Mouse (Mus musculus): ENCODE measurements around the gene Cnn2. TPM values are rescaled to one million over a fixed set of nuclear protein-coding genes. Genes with fewer than 3 reads are reported as not detected.

Cnn2 gene
- polyA plus RNA-seq, 1 experiment from 2014 or later = 216 TPM

- Histone ChIP-seq H3K4me3 (replicated peaks) (peak overlapping the region; percentile 76), H3K4me1 (replicated peaks) (peaks cover 44% of the 10 kb centered on the region), H3K4me2 (peak overlapping the region; percentile 94), H3K36me3 (peaks cover 19% of the 10 kb centered on the region), H3K9ac (replicated peaks) (peak overlapping the region; percentile 86), H3K9me3 (no peaks in the 10 kb centered on the region), H3K27ac (peak overlapping the region; percentile 93), H3K27me3 (0 out of 2 replicates have a peak, but pooled peaks cover 3% of the 10 kb centered on the region)
- no peak for ATAC-seq (ENCODE audit: insufficient number of reproducible peaks, insufficient read depth, low FRiP score, low TSS enrichment, low read depth)
- 1% methylated on average over 21 of the region's 21 CpGs for WGBS
Measured at GRCm38 (mm10) chr10:79983670-79984069, 4.7 kb upstream of the Cnn2 start.

DNA sequence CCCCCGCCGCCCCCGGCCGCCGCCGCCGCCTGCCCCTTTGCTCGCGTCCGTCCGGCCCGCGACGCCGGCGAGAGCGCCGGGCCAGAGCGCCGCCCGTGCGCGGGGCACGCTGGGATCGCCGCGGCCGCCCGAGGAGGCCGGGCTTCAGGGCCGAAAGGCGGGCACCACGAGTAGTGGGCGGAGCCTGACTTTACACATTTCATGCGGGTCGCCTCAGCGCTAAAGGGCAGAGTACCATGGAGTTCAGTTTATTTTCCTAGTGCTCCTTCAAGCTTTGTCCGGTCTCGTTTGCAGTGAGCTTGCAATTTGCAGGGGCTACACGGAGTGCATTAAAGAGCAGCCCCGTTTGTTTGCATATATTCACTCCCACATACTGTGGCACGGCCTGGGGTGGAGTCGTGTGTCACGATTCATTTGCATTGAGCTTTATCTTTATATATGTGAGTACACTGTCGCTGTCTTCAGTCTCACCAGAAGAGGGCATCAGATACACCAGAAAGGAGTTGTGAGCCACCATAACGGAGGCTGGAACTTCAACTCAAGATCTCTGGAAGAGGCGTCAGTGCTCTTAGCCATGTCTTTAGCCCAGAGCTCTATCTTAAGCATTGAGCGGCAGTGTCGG, 4.1 kb upstream of the Cnn2 start, which contains the start of gene Tmem259:
Tmem259 (minus strand) TSS at position 136 of the 622 bp plus-strand sequence.
- Histone ChIP-seq H3K27ac (peak within 1 kb of the TSS; percentile 93), H3K4me1 (replicated peaks) (peaks cover 50% of the 10 kb centered on the region), H3K4me2 (peak within 1 kb of the TSS; percentile 94), H3K36me3 (peaks cover 13% of the 10 kb centered on the region), H3K4me3 (replicated peaks) (peak within 1 kb of the TSS; percentile 76), H3K9me3 (no peaks in the 10 kb centered on the region), H3K9ac (replicated peaks) (peak within 1 kb of the TSS; percentile 86), H3K27me3 (0 out of 2 replicates have a peak, but pooled peaks cover 3% of the 10 kb centered on the region)
- peak; percentile 79 for ATAC-seq (ENCODE audit: insufficient number of reproducible peaks, insufficient read depth, low FRiP score, low TSS enrichment, low read depth)
- under 1% methylated on average over 49 of the region's 49 CpGs for WGBS

- under 1% methylated on average over 22 of the region's 22 CpGs for WGBS
- Histone ChIP-seq H3K9me3 (no peaks in the 10 kb centered on the region), H3K27me3 (0 out of 2 replicates have a peak, but pooled peaks cover 3% of the 10 kb centered on the region), H3K36me3 (peaks cover 8% of the 10 kb centered on the region; the same call in 1 of the 2 replicates), H3K4me3 (replicated peaks) (peak overlapping the region; percentile 76), H3K4me1 (replicated peaks) (peaks cover 56% of the 10 kb centered on the region), H3K9ac (replicated peaks) (peak overlapping the region; percentile 86), H3K27ac (peak overlapping the region; percentile 93), H3K4me2 (peak overlapping the region; percentile 94)
- peak; percentile 92 for ATAC-seq (ENCODE audit: insufficient number of reproducible peaks, insufficient read depth, low FRiP score, low TSS enrichment, low read depth)
Measured at GRCm38 (mm10) chr10:79984871-79985270, 3.5 kb upstream of the Cnn2 start.

DNA sequence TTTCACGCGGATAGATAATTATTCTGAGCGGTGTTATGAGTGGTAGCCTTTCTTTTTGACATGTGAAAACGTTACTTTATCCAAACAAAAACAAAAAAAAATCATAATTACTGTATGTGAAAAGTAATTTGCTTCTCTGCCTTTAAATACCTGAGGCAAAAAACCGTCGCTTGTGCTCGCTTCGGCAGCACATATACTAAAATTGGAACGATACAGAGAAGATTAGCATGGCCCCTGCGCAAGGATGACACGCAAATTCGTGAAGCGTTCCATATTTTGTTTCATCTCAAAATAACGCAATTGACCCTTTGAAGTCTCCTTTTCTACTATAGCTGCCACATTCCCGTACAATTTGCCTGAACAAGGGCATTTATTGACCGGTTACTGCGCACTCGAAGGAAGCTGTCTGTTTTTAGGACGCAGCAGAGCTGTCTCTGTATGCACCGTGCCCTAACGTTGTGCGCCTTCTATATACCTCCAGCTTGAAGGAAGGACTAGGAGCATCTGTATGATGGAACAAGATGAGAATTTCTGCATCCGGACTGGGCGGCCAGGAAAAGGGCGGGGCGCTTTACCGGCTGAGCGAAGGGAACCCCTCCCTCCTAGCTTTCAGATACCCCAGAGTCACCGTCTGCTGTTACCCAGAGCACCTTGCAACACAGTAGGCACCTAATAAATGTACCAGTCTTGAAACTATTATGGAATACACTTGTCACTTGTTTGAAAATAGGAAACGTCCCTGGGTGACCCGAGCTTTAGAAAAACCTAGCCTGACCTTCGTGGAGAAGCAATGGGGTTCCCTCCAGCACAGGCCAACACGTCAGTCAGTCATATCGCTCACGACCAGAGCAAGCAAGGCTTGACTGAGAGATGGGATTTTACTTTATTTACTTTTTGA, 2.8 kb upstream of the Cnn2 start:
- peaks cover 4% of the 10 kb centered on the region; the same call in 1 of the 2 replicates for H3K36me3 ChIP-seq
- peak overlapping the region; percentile 76 for H3K4me3 ChIP-seq (replicated peaks)
- H3K9ac ChIP-seq (replicated peaks) = peak overlapping the region; percentile 56
- H3K27me3 ChIP-seq = 0 out of 2 replicates have a peak, but pooled peaks cover 3% of the 10 kb centered on the region
- H3K27ac ChIP-seq = peak overlapping the region; percentile 93
- ATAC-seq (ENCODE audit: insufficient number of reproducible peaks, insufficient read depth, low FRiP score, low TSS enrichment, low read depth) = no peak
- peak overlapping the region; percentile 94 for H3K4me2 ChIP-seq
- WGBS = 5% methylated on average over 35 of the region's 35 CpGs
- no peaks in the 10 kb centered on the region for H3K9me3 ChIP-seq
- H3K4me1 ChIP-seq (replicated peaks) = peaks cover 61% of the 10 kb centered on the region

DNA sequence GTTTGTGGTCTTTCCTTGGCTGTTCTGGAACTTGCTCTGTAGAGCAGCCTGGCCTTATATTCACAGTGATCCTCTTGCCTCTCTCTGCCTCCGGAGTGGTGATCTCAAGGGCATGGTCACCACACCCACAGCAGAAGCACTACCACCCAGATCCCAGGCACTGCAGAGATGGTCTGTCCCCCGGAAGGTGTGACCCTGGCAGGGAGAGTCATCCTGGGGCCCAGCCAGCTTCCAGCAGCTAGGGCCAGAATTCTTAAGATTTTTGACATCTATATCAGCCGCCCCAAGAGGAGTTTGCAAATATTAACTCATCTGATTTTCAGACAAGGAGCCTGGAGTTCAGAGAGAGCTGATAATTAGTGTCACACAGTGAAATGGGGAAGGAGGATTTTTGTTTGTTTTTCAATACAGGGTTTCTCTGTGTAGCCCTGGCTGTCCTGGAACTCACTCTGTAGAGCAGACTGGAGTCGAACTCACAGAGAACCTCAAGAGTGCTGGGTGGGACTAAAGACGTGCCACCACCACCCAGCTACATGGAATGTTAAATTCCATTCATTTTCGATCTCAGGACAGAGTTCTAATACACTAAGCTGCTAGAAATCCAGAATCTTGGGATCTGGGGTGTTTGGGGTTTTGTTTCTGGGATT, 2.0 kb upstream of the Cnn2 start:
- H3K9me3 ChIP-seq = 0 out of 2 replicates have a peak, but pooled peaks cover 7% of the 10 kb centered on the region
- peaks cover 61% of the 10 kb centered on the region for H3K4me1 ChIP-seq (replicated peaks)
- H3K4me2 ChIP-seq = peak overlapping the region; percentile 94
- peaks cover 8% of the 10 kb centered on the region for H3K36me3 ChIP-seq
- peak overlapping the region; percentile 76 for H3K4me3 ChIP-seq (replicated peaks)
- peak overlapping the region; percentile 93; the same call in 1 of the 2 replicates for H3K27ac ChIP-seq
- ATAC-seq (ENCODE audit: insufficient number of reproducible peaks, insufficient read depth, low FRiP score, low TSS enrichment, low read depth) = no peak
- 44% methylated on average over 6 of the region's 6 CpGs for WGBS
- H3K9ac ChIP-seq (replicated peaks) = peak overlapping the region; percentile 40; the same call in 1 of the 2 replicates
- 0 out of 2 replicates have a peak, but pooled peaks cover 3% of the 10 kb centered on the region for H3K27me3 ChIP-seq

GRCm38 (mm10) chr10:79986963-79987362, 1.4 kb upstream of the Cnn2 start:
- 4% methylated on average over 11 of the region's 11 CpGs for WGBS
- H3K9ac ChIP-seq (replicated peaks) = no peak overlapping the region
- ATAC-seq (ENCODE audit: insufficient number of reproducible peaks, insufficient read depth, low FRiP score, low TSS enrichment, low read depth) = no peak
- H3K9me3 ChIP-seq = 0 out of 2 replicates have a peak, but pooled peaks cover 12% of the 10 kb centered on the region
- peaks cover 14% of the 10 kb centered on the region for H3K36me3 ChIP-seq
- 0 out of 2 replicates have a peak overlapping the region, but pooled peaks have one; percentile 76 for H3K4me3 ChIP-seq (replicated peaks)
- H3K4me1 ChIP-seq (replicated peaks) = peaks cover 57% of the 10 kb centered on the region
- peak overlapping the region; percentile 94 for H3K4me2 ChIP-seq
- H3K27me3 ChIP-seq = 0 out of 2 replicates have a peak, but pooled peaks cover 3% of the 10 kb centered on the region
- H3K27ac ChIP-seq = peak overlapping the region; percentile 90

- Histone ChIP-seq H3K4me2 (peak overlapping the region; percentile 94), H3K4me3 (replicated peaks) (peak overlapping the region; percentile 76), H3K4me1 (replicated peaks) (peaks cover 50% of the 10 kb centered on the region), H3K9ac (replicated peaks) (peak overlapping the region; percentile 78), H3K27me3 (0 out of 2 replicates have a peak, but pooled peaks cover 3% of the 10 kb centered on the region), H3K27ac (peak overlapping the region; percentile 90), H3K9me3 (0 out of 2 replicates have a peak, but pooled peaks cover 12% of the 10 kb centered on the region), H3K36me3 (peaks cover 24% of the 10 kb centered on the region)
- ATAC-seq (ENCODE audit: insufficient number of reproducible peaks, insufficient read depth, low FRiP score, low TSS enrichment, low read depth) = no peak
- 8% methylated on average over 27 of the region's 27 CpGs for WGBS
Measured at GRCm38 (mm10) chr10:79987771-79988505, 446 bp upstream of the Cnn2 start.

- H3K27ac ChIP-seq = peak overlapping the region; percentile 90
- H3K4me3 ChIP-seq (replicated peaks) = peak overlapping the region; percentile 76
- ATAC-seq (ENCODE audit: insufficient number of reproducible peaks, insufficient read depth, low FRiP score, low TSS enrichment, low read depth) = no peak
- 26% methylated on average over 8 of the region's 8 CpGs for WGBS
- peaks cover 36% of the 10 kb centered on the region for H3K36me3 ChIP-seq
- 0 out of 2 replicates have a peak, but pooled peaks cover 3% of the 10 kb centered on the region for H3K27me3 ChIP-seq
- peak overlapping the region; percentile 78 for H3K9ac ChIP-seq (replicated peaks)
- H3K4me2 ChIP-seq = peak overlapping the region; percentile 94
- peaks cover 43% of the 10 kb centered on the region for H3K4me1 ChIP-seq (replicated peaks)
- 0 out of 2 replicates have a peak, but pooled peaks cover 12% of the 10 kb centered on the region for H3K9me3 ChIP-seq
Measured at GRCm38 (mm10) chr10:79989272-79989786, 945 bp downstream of the Cnn2 start.

- Histone ChIP-seq H3K4me1 (replicated peaks) (peaks cover 43% of the 10 kb centered on the region), H3K4me3 (replicated peaks) (peak overlapping the region; percentile 76), H3K9me3 (0 out of 2 replicates have a peak, but pooled peaks cover 12% of the 10 kb centered on the region), H3K27ac (peak overlapping the region; percentile 90), H3K36me3 (peaks cover 42% of the 10 kb centered on the region), H3K4me2 (peak overlapping the region; percentile 94), H3K9ac (replicated peaks) (peak overlapping the region; percentile 78), H3K27me3 (0 out of 2 replicates have a peak, but pooled peaks cover 3% of the 10 kb centered on the region)
- 4% methylated on average over 15 of the region's 15 CpGs for WGBS
- ATAC-seq (ENCODE audit: insufficient number of reproducible peaks, insufficient read depth, low FRiP score, low TSS enrichment, low read depth) = no peak
Measured at GRCm38 (mm10) chr10:79989870-79990269, 1.5 kb downstream of the Cnn2 start.
